Mouse (Mus musculus) embryonic facial prominence, embryonic 13.5 days (tissue): ENCODE results near the gene Lysmd4. TPM values are rescaled to one million over a fixed set of nuclear protein-coding genes. Genes with fewer than 3 reads are reported as not detected.

Experiments
- ATAC-seq: fragments of 200-750 bp; cut with Nextera tagmentation; 2 replicates; pipeline ENCODE4 v1.8.0; 2017; ENCODE audit warnings: low read depth; ENCODE audit not compliant: insufficient number of reproducible peaks, insufficient read depth, low FRiP score, low TSS enrichment
- H3K27ac ChIP-seq: fragments of 300-500 bp; sonication (generic); 2 replicates; pipeline ENCODE4 v1.5.1; 2015; ENCODE audit warnings: moderate library complexity, mild to moderate bottlenecking, inconsistent platforms
- H3K27me3 ChIP-seq: fragments of 300-500 bp; sonication (generic); 2 replicates; pipeline ENCODE4 v1.6.1; 2015; ENCODE audit warnings: mild to moderate bottlenecking, inconsistent platforms
- H3K36me3 ChIP-seq: fragments of 300-500 bp; sonication (generic); 2 replicates; pipeline ENCODE4 v1.6.1; 2015; ENCODE audit warnings: mild to moderate bottlenecking, inconsistent platforms
- H3K4me1 ChIP-seq: fragments of 300-500 bp; sonication (generic); 2 replicates; pipeline ENCODE4 v1.6.1; 2015; ENCODE audit warnings: inconsistent platforms
- H3K4me2 ChIP-seq: fragments of 300-500 bp; sonication (generic); 2 replicates; pipeline ENCODE4 v1.6.1; 2015; ENCODE audit warnings: moderate library complexity, mild to moderate bottlenecking, inconsistent platforms
- H3K4me3 ChIP-seq: fragments of 300-500 bp; sonication (generic); 2 replicates; pipeline ENCODE4 v1.5.1; 2015; ENCODE audit warnings: mild to moderate bottlenecking, inconsistent platforms
- H3K9ac ChIP-seq: fragments of 300-500 bp; sonication (generic); 2 replicates; pipeline ENCODE4 v1.6.1; 2015; ENCODE audit warnings: mild to moderate bottlenecking, inconsistent platforms
- H3K9me3 ChIP-seq: fragments of 300-500 bp; sonication (generic); 2 replicates; pipeline ENCODE4 v1.6.1; 2016; ENCODE audit warnings: inconsistent platforms
- whole genome bisulfite sequencing: fragments of 180-500 bp; shearing (Covaris S2); methylation state at CpG from one replicate; pipeline ENCODE4 v1.1.7; 2015; ENCODE audit warnings: mixed read lengths; 5-methylcytosine and 5-hydroxymethylcytosine counted together
- polyA plus RNA-seq: library from polyadenylated mRNA; unstranded; fragments of >200 nt; fragmentation: Nextera tagmentation; extraction: Ambion mirVana; gene quantifications from 2 replicates; pipeline ENCODE4 v1.2.1, GENCODE M21; 2015

Lysmd4 gene
- polyA plus RNA-seq, 1 experiment from 2014 or later: 16.1 TPM

DNA sequence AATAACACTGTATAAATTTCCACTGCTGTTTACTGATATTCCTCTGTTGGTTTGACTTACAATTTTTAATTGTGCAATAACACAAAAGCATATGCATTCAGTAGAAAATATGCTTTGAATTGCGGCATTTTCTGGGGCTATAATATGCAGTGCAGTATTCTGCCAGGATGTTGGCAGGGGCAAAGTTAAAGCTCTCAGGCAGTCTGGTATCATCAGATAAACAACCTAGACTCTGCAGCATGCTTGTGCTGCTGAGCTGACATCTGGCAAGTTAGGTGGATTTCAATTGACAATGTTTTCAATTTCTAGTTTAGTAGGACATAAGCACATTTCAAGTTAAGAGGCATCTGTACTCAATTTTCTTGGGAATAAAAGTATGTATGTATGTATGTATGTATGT is 69.0 kb downstream of the Lysmd4 start:
- peaks cover 4% of the 10 kb centered on the region; the same call in 1 of the 2 replicates for H3K36me3 ChIP-seq
- H3K4me3 ChIP-seq: no peak overlapping the region
- no peaks in the 10 kb centered on the region for H3K9me3 ChIP-seq
- WGBS: 55% methylated on average over 1 of the region's 1 CpGs
- no peaks in the 10 kb centered on the region for H3K4me1 ChIP-seq
- no peak overlapping the region for H3K4me2 ChIP-seq
- no peak for ATAC-seq
- H3K27me3 ChIP-seq: no peaks in the 10 kb centered on the region
- H3K9ac ChIP-seq: no peak overlapping the region
- no peak overlapping the region for H3K27ac ChIP-seq

DNA sequence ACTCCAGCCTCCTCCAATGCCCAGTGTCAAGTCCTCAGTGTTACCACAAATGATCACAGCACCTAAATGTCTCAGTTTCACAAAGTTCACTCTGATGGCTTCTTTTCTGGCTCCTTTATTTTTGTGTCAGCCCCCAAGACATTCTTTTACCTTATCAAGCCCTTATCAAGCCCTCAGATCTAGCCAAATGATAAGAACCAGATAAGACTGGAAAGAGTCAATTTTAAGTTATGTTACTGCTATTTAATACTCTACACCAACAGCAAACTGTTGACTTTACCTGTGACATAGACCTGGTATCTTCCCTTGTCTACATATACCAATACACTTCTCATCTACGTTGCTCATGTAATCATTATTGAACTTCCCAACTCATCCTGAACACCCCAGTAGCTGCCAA is 74.1 kb downstream of the Lysmd4 start:
- no peaks in the 10 kb centered on the region for H3K4me1 ChIP-seq
- no peaks in the 10 kb centered on the region for H3K9me3 ChIP-seq
- H3K4me3 ChIP-seq: no peak overlapping the region
- no peak overlapping the region for H3K4me2 ChIP-seq
- no peak overlapping the region for H3K27ac ChIP-seq
- ATAC-seq: no peak
- 89% methylated on average over 1 of the region's 1 CpGs for WGBS
- H3K9ac ChIP-seq: no peak overlapping the region
- H3K36me3 ChIP-seq: peaks cover 4% of the 10 kb centered on the region; the same call in 1 of the 2 replicates
- no peaks in the 10 kb centered on the region for H3K27me3 ChIP-seq

DNA sequence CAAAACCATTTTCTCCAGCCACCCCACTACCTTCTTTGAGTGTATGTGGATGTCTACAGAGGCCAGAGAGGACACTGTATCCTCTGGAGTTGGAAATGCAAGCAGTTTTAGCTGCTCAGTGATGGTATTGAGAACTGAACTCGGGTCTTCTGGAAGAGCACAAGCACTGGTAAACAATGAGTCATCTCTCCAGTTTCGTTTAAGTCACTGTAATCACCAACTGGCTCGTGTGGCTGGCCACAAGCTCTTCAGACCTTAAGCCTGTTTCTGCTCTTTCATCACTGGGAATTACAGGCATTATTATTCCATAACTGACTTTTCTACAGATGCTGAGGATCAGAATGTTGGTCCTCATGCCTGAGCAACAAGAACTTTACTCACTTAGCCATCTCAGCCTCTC is 82.6 kb downstream of the Lysmd4 start:
- H3K9me3 ChIP-seq: no peaks in the 10 kb centered on the region
- ATAC-seq: no peak
- H3K4me2 ChIP-seq: no peak overlapping the region
- H3K27ac ChIP-seq: no peak overlapping the region
- no peaks in the 10 kb centered on the region for H3K27me3 ChIP-seq
- WGBS: 89% methylated on average over 3 of the region's 3 CpGs
- H3K4me3 ChIP-seq: no peak overlapping the region
- H3K9ac ChIP-seq: no peak overlapping the region
- H3K36me3 ChIP-seq: peaks cover 9% of the 10 kb centered on the region
- H3K4me1 ChIP-seq: no peaks in the 10 kb centered on the region

- no peak overlapping the region for H3K9ac ChIP-seq
- ATAC-seq: no peak
- H3K4me1 ChIP-seq: no peaks in the 10 kb centered on the region
- peaks cover 13% of the 10 kb centered on the region for H3K36me3 ChIP-seq
- no peak overlapping the region for H3K4me2 ChIP-seq
- H3K27ac ChIP-seq: no peak overlapping the region
- H3K4me3 ChIP-seq: no peak overlapping the region
- no peaks in the 10 kb centered on the region for H3K9me3 ChIP-seq
- no peaks in the 10 kb centered on the region for H3K27me3 ChIP-seq
- WGBS: 93% methylated on average over 3 of the region's 3 CpGs
Measured at GRCm38 (mm10) chr7:67307078-67307477, 84.7 kb downstream of the Lysmd4 start.

DNA sequence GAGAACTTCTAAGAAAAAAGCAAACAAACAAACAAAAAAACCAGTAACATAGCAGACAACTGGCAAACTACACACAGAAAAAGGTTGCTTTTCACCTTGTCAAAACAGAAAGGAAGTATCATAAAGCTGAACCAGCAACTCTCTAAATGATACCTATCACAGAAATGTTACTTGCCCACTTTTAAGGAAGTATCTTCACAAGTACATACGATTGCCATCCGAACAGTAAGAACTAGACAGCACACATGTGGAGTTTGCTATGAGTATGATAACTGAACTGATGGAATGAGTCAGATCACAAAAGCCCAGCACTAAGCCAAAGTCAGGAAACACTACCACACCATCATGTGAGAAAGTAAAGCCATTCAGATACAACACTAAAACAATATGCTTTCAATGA is 85.8 kb downstream of the Lysmd4 start:
- no peak overlapping the region for H3K27ac ChIP-seq
- H3K27me3 ChIP-seq: no peaks in the 10 kb centered on the region
- H3K4me3 ChIP-seq: no peak overlapping the region
- H3K36me3 ChIP-seq: peaks cover 13% of the 10 kb centered on the region
- H3K4me2 ChIP-seq: no peak overlapping the region
- no peak overlapping the region for H3K9ac ChIP-seq
- 92% methylated on average over 2 of the region's 2 CpGs for WGBS
- no peaks in the 10 kb centered on the region for H3K9me3 ChIP-seq
- ATAC-seq: no peak
- H3K4me1 ChIP-seq: no peaks in the 10 kb centered on the region

GRCm38 (mm10) chr7:67310151-67310550 is 87.8 kb downstream of the Lysmd4 start:
- Histone ChIP-seq H3K27me3 (no peaks in the 10 kb centered on the region), H3K27ac (no peak overlapping the region), H3K4me2 (no peak overlapping the region), H3K36me3 (peaks cover 14% of the 10 kb centered on the region), H3K9me3 (no peaks in the 10 kb centered on the region), H3K4me1 (no peaks in the 10 kb centered on the region), H3K4me3 (no peak overlapping the region), H3K9ac (no peak overlapping the region)
- no peak for ATAC-seq
- WGBS: 89% methylated on average over 2 of the region's 2 CpGs

DNA sequence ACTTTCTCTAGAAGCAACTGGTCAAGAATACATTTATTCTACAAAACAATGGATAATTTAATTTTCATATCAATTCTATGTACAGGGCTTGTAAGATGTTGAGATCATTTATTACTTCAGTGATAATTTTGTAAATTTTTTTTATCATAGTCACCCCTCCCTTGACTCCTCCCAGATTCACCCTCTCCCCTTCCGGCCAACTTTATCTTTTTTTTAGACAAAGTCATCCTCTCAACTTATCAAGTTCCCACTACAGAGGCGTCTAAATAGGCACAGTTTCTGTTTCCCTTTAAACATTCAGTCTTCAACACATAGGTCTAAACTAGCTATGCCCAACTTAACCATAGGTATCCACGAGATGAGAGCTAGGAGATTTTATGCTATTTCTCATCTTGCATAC is 90.9 kb downstream of the Lysmd4 start:
- Histone ChIP-seq H3K4me3 (no peak overlapping the region), H3K9ac (no peak overlapping the region), H3K9me3 (no peaks in the 10 kb centered on the region), H3K27me3 (no peaks in the 10 kb centered on the region), H3K36me3 (peaks cover 14% of the 10 kb centered on the region), H3K4me1 (no peaks in the 10 kb centered on the region), H3K4me2 (no peak overlapping the region), H3K27ac (no peak overlapping the region)
- 88% methylated on average over 3 of the region's 3 CpGs for WGBS
- ATAC-seq: no peak

GRCm38 (mm10) chr7:67318697-67319096 is 96.4 kb downstream of the Lysmd4 start:
- Histone ChIP-seq H3K9me3 (no peaks in the 10 kb centered on the region), H3K4me1 (no peaks in the 10 kb centered on the region), H3K4me3 (no peak overlapping the region), H3K27ac (no peak overlapping the region), H3K9ac (no peak overlapping the region), H3K36me3 (peaks cover 4% of the 10 kb centered on the region), H3K4me2 (no peak overlapping the region), H3K27me3 (no peaks in the 10 kb centered on the region)
- ATAC-seq: no peak

DNA sequence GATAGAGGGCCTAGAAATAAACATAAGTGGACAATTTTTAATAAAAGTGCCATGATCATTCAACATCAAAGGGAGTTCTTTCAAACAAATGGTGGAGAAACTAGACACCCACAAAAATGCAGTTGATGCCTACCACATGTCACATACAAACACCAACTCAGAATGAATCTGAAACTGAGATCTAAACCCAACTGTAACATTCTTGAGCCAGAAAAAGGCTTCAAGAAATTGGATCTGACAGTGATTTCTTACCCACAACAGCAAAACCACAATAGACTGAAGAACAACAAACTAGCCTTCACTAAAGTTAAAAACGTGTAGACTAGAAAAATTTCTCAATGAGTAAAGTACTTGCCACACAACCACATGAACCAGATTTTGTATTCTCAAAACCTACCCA is 98.0 kb downstream of the Lysmd4 start:
- Histone ChIP-seq H3K4me1 (no peaks in the 10 kb centered on the region), H3K4me3 (no peak overlapping the region), H3K9me3 (no peaks in the 10 kb centered on the region), H3K9ac (no peak overlapping the region), H3K36me3 (no peaks in the 10 kb centered on the region), H3K27ac (no peak overlapping the region), H3K27me3 (no peaks in the 10 kb centered on the region), H3K4me2 (no peak overlapping the region)
- WGBS: 31% methylated on average over 1 of the region's 1 CpGs
- ATAC-seq: no peak

GRCm38 (mm10) chr7:67342067-67342625 is 119.8 kb downstream of the Lysmd4 start:
- ATAC-seq: no peak
- H3K4me1 ChIP-seq: no peaks in the 10 kb centered on the region
- WGBS: 82% methylated on average over 7 of the region's 7 CpGs

GRCm38 (mm10) chr7:67344443-67344842 is 122.1 kb downstream of the Lysmd4 start:
- no peaks in the 10 kb centered on the region for H3K4me1 ChIP-seq
- peaks cover 3% of the 10 kb centered on the region for H3K36me3 ChIP-seq
- no peaks in the 10 kb centered on the region for H3K9me3 ChIP-seq
- no peak overlapping the region for H3K4me2 ChIP-seq
- 85% methylated on average over 1 of the region's 1 CpGs for WGBS
- no peak overlapping the region for H3K9ac ChIP-seq
- no peak overlapping the region for H3K4me3 ChIP-seq
- no peaks in the 10 kb centered on the region for H3K27me3 ChIP-seq
- ATAC-seq: no peak
- no peak overlapping the region for H3K27ac ChIP-seq

More at GRCm38 (mm10) chr7:67342067-67342625, 119.8 kb downstream of the Lysmd4 start:
- Histone ChIP-seq H3K36me3 (peaks cover 8% of the 10 kb centered on the region), H3K4me2 (no peak overlapping the region), H3K27me3 (no peaks in the 10 kb centered on the region), H3K4me3 (no peak overlapping the region), H3K9ac (no peak overlapping the region), H3K9me3 (peaks cover 3% of the 10 kb centered on the region; the same call in 1 of the 2 replicates), H3K27ac (no peak overlapping the region)

- no peak overlapping the region for H3K4me2 ChIP-seq
- peaks cover 11% of the 10 kb centered on the region; the same call in 1 of the 2 replicates for H3K9me3 ChIP-seq
- ATAC-seq: no peak
- H3K27ac ChIP-seq: no peak overlapping the region
- H3K27me3 ChIP-seq: no peaks in the 10 kb centered on the region
- H3K4me1 ChIP-seq: no peaks in the 10 kb centered on the region
- no peak overlapping the region for H3K9ac ChIP-seq
- H3K4me3 ChIP-seq: no peak overlapping the region
- H3K36me3 ChIP-seq: peaks cover 10% of the 10 kb centered on the region
- WGBS: 85% methylated on average over 4 of the region's 4 CpGs
Measured at GRCm38 (mm10) chr7:67352989-67353388, 130.6 kb downstream of the Lysmd4 start.
